8 mouse cellular contexts compared by ENCODE assay signal in the genomic region with DNA sequence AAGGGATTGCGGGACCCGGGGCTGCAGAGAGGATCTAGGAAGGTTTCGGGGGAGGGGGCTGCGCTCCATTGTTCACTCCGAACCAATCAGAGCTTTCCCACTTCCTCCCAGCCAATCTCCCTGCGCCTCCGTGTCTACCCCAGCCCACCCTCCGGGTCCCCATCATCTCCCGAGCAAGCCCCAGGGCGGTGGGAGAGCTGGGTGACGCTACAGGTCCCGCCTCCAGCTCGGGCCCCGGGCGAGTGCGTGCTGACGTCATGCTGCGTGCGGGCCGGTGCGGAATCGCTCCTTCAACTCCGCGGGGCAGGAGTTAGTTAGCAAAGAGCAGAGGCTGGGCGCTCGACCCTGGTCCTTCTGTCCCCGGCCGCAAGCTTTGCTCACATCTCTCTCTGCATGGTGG. TPM values are rescaled to one million over a fixed set of nuclear protein-coding genes. Genes with fewer than 3 reads are reported as not detected.
DNase-seq lines count a peak whose midpoint lies in the region; ATAC-seq and TF ChIP-seq lines count a peak whose summit lies in the region.

No protein-coding gene starts in this region.

- peak; percentile 87 for ATAC-seq in heart, embryonic 11.5 days (replicated peaks; ENCODE audit: insufficient number of reproducible peaks, low FRiP score, low TSS enrichment)
- ATAC-seq in midbrain, embryonic 11.5 days (ENCODE audit: low FRiP score), result peak; percentile 98
- peak; percentile 95 for ATAC-seq in stomach, embryonic 16.5 days (ENCODE audit: insufficient read depth, low FRiP score)

- peak overlapping the region; percentile 82 for H3K4me2 ChIP-seq in heart, embryonic 11.5 days
- H3K4me2 ChIP-seq in midbrain, embryonic 11.5 days, result peak overlapping the region; percentile 67
- peak overlapping the region; percentile 77 for H3K4me2 ChIP-seq in stomach, embryonic 16.5 days (ENCODE audit: low read depth, low read length)

- H3K27ac ChIP-seq in heart, embryonic 11.5 days (ENCODE audit: low read depth, low read length), result no peak overlapping the region
- H3K27ac ChIP-seq in midbrain, embryonic 11.5 days (ENCODE audit: low read depth, low read length), result no peak overlapping the region
- peak overlapping the region; percentile 34; the same call in 1 of the 2 replicates for H3K27ac ChIP-seq in stomach, embryonic 16.5 days (ENCODE audit: low read length)

- H3K9me3 ChIP-seq in E14TG2a.4 (ENCODE audit: low read length), result no peaks in the 10 kb centered on the region
- no peaks in the 10 kb centered on the region for H3K9me3 ChIP-seq in heart, embryonic 11.5 days (replicated peaks; ENCODE audit: control insufficient read depth, low read length)
- H3K9me3 ChIP-seq in midbrain, embryonic 11.5 days (ENCODE audit: control insufficient read depth, low read length), result no peaks in the 10 kb centered on the region; the same call in 1 of the 2 replicates
- no peaks in the 10 kb centered on the region for H3K9me3 ChIP-seq in stomach, embryonic 16.5 days (replicated peaks; ENCODE audit: control insufficient read depth, low read length)

- no peak for TF ChIP-seq CTCF in E14TG2a.4 (conservative IDR thresholded peaks at IDR 0.05; ENCODE audit: low read length)

- peaks cover 71% of the 10 kb centered on the region for H3K4me1 ChIP-seq in E14TG2a.4 (replicated peaks; ENCODE audit: low read depth, low read length)
- peaks cover 27% of the 10 kb centered on the region for H3K4me1 ChIP-seq in heart, embryonic 11.5 days (ENCODE audit: control insufficient read depth, insufficient read depth, low read length)
- H3K4me1 ChIP-seq in midbrain, embryonic 11.5 days (ENCODE audit: control insufficient read depth, insufficient read depth, low read length), result peaks cover 25% of the 10 kb centered on the region
- peaks cover 28% of the 10 kb centered on the region for H3K4me1 ChIP-seq in stomach, embryonic 16.5 days (ENCODE audit: control insufficient read depth, insufficient read depth, low read length)

- H3K36me3 ChIP-seq in E14TG2a.4 (ENCODE audit: insufficient read depth, low read length), result no peaks in the 10 kb centered on the region
- no peaks in the 10 kb centered on the region for H3K36me3 ChIP-seq in heart, embryonic 11.5 days (ENCODE audit: control insufficient read depth, insufficient read depth, low read length)
- no peaks in the 10 kb centered on the region for H3K36me3 ChIP-seq in midbrain, embryonic 11.5 days (ENCODE audit: control insufficient read depth, insufficient read depth, low read length)
- no peaks in the 10 kb centered on the region for H3K36me3 ChIP-seq in stomach, embryonic 16.5 days (ENCODE audit: control insufficient read depth, insufficient read depth, low read length)

- H3K27me3 ChIP-seq in E14TG2a.4 (ENCODE audit: insufficient read depth, low read length), result peaks cover 98% of the 10 kb centered on the region
- peaks cover 71% of the 10 kb centered on the region for H3K27me3 ChIP-seq in heart, embryonic 11.5 days (ENCODE audit: control insufficient read depth, insufficient read depth, low read length)
- peaks cover 87% of the 10 kb centered on the region for H3K27me3 ChIP-seq in midbrain, embryonic 11.5 days (ENCODE audit: control insufficient read depth, insufficient read depth, low read length)
- peaks cover 25% of the 10 kb centered on the region for H3K27me3 ChIP-seq in stomach, embryonic 16.5 days (ENCODE audit: control insufficient read depth, insufficient read depth, low read length)

- H3K9ac ChIP-seq in heart, embryonic 11.5 days (ENCODE audit: low read depth, low read length), result 0 out of 2 replicates have a peak overlapping the region, but pooled peaks have one; percentile 23
- peak overlapping the region; percentile 54; the same call in 1 of the 2 replicates for H3K9ac ChIP-seq in midbrain, embryonic 11.5 days (ENCODE audit: low read length)
- H3K9ac ChIP-seq in stomach, embryonic 16.5 days (ENCODE audit: low read length), result peak overlapping the region; percentile 68

- DNase-seq in adrenal gland, adult (ENCODE audit: inconsistent age in 2 of 2, low spot score in 1 of 2), result peak; percentile 27 to 68
- DNase-seq in adrenal gland, postnatal 25 days, result no peak
- DNase-seq in embryo, embryonic 11 days, result peak; percentile 95
- peak; percentile 19 to 53 for DNase-seq in kidney, postnatal 25 days
- peak; percentile 99 for DNase-seq in midbrain, embryonic 11.5 days (ENCODE audit: low spot score, missing footprints)

- peak overlapping the region; percentile 70 for H3K4me3 ChIP-seq in E14TG2a.4 (replicated peaks; ENCODE audit: low read length)
- H3K4me3 ChIP-seq in heart, embryonic 11.5 days (ENCODE audit: low read depth, low read length), result peak overlapping the region; percentile 48
- H3K4me3 ChIP-seq in midbrain, embryonic 11.5 days (ENCODE audit: low read depth, low read length), result peak overlapping the region; percentile 39
- peak overlapping the region; percentile 55 for H3K4me3 ChIP-seq in stomach, embryonic 16.5 days (replicated peaks; ENCODE audit: low read length)

- under 1% methylated on average over 28 of the region's 28 CpGs for WGBS in heart, embryonic 11.5 days (ENCODE audit: insufficient replicate concordance)
- under 1% methylated on average over 28 of the region's 28 CpGs for WGBS in midbrain, embryonic 11.5 days
- WGBS in stomach, embryonic 16.5 days, result under 1% methylated on average over 28 of the region's 28 CpGs

RNA-seq across cellular contexts. Expression of gene Isl2, which starts 2.4 kb away (rescaled TPM):
- not detected in 2 replicates for total RNA-seq in adrenal gland, postnatal 25 days (2021)
- polyA plus RNA-seq in heart, embryonic 11.5 days (2014; fragmentation: Nextera tagmentation; extraction: Ambion mirVana), result 0.69 and 2.1 TPM in 2 replicates
- 5.2 and 7.1 TPM in 2 replicates for polyA plus RNA-seq in midbrain, embryonic 11.5 days (2014; fragmentation: Nextera tagmentation; extraction: Ambion mirVana)
- polyA plus RNA-seq in stomach, embryonic 16.5 days (2015; fragmentation: Nextera tagmentation; extraction: Ambion mirVana), result 3.5 and 3.9 TPM in 2 replicates

RNA-seq across cellular contexts. Expression of gene Etfa, which starts 28.8 kb away (rescaled TPM):
- total RNA-seq in adrenal gland, postnatal 25 days (2021), result 473 and 491 TPM in 2 replicates
- 283 and 296 TPM in 2 replicates for polyA plus RNA-seq in heart, embryonic 11.5 days (2014; fragmentation: Nextera tagmentation; extraction: Ambion mirVana)
- polyA plus RNA-seq in midbrain, embryonic 11.5 days (2014; fragmentation: Nextera tagmentation; extraction: Ambion mirVana), result 141 and 149 TPM in 2 replicates
- polyA plus RNA-seq in stomach, embryonic 16.5 days (2015; fragmentation: Nextera tagmentation; extraction: Ambion mirVana), result 247 and 265 TPM in 2 replicates
